ENCODE assay signal across 10 mouse cellular contexts in genomic region chr9:73302156-73302918, GRCm38 (mm10).
DNase-seq lines count a peak whose midpoint lies in the region; ATAC-seq and TF ChIP-seq lines count a peak whose summit lies in the region.
"Had no signal": no experiment of that assay in that cellular context is flagged by ENCODE, and none has a peak within 500 bp of the region (broad histone marks: within the 10 kb centered on the region; RNA-seq: fewer than 3 reads in every experiment).

No protein-coding gene starts in this region.

- H3K9ac ChIP-seq in hindbrain, embryonic 13.5 days, result no peak overlapping the region
- no peak overlapping the region for H3K9ac ChIP-seq in CH12.LX (ENCODE audit: insufficient read depth, low read depth)
- H3K9ac ChIP-seq in liver, postnatal 0 days (replicated peaks), result no peak overlapping the region

- no peak for ATAC-seq in hindbrain, embryonic 13.5 days (ENCODE audit: low FRiP score)
- no peak for ATAC-seq in liver, postnatal 0 days

- no peaks in the 10 kb centered on the region for H3K36me3 ChIP-seq in hindbrain, embryonic 10.5 days
- H3K36me3 ChIP-seq in hindbrain, embryonic 13.5 days, result no peaks in the 10 kb centered on the region
- no peaks in the 10 kb centered on the region for H3K36me3 ChIP-seq in CH12.LX (replicated peaks in 1 of 2; ENCODE audit: control insufficient read depth in 1 of 2, insufficient read depth in 1 of 2, low read length in 1 of 2)
- no peaks in the 10 kb centered on the region for H3K36me3 ChIP-seq in liver, postnatal 0 days (replicated peaks; ENCODE audit: insufficient read depth, low read length)
- H3K36me3 ChIP-seq: forebrain, embryonic 10.5 days; midbrain, embryonic 10.5 days had no signal

- H3K4me3 ChIP-seq in hindbrain, embryonic 10.5 days, result no peak overlapping the region
- H3K4me3 ChIP-seq in hindbrain, embryonic 13.5 days, result no peak overlapping the region
- no peak overlapping the region for H3K4me3 ChIP-seq in CH12.LX (replicated peaks in 1 of 3; ENCODE audit: low read depth in 2 of 3, low read length in 2 of 3, poor library complexity in 1 of 3)
- H3K4me3 ChIP-seq in liver, postnatal 0 days (ENCODE audit: low read depth, low read length), result no peak overlapping the region
- H3K4me3 ChIP-seq: forebrain, embryonic 10.5 days; midbrain, embryonic 10.5 days had no signal

- TF ChIP-seq CTCF in CH12.LX (conservative IDR thresholded peaks at IDR 0.05 in 1 of 2, IDR thresholded peaks at IDR 0.05 in 1 of 2; ENCODE audit: low read depth in 2 of 2, low read length in 2 of 2), result peak in 1 of 2 experiments; percentile 45; a peak in 2 of 4 replicates
- TF ChIP-seq CTCF in liver, postnatal 0 days (IDR thresholded peaks at IDR 0.05; ENCODE audit: low read depth), result no peak

- no peaks in the 10 kb centered on the region for H3K27me3 ChIP-seq in hindbrain, embryonic 10.5 days (ENCODE audit: insufficient read depth, poor library complexity, severe bottlenecking)
- H3K27me3 ChIP-seq in hindbrain, embryonic 13.5 days, result no peaks in the 10 kb centered on the region
- no peaks in the 10 kb centered on the region for H3K27me3 ChIP-seq in CH12.LX (replicated peaks)
- H3K27me3 ChIP-seq in liver, postnatal 0 days (ENCODE audit: insufficient read depth, low read length), result no peaks in the 10 kb centered on the region

- no peak overlapping the region for H3K27ac ChIP-seq in hindbrain, embryonic 10.5 days
- H3K27ac ChIP-seq in hindbrain, embryonic 13.5 days, result no peak overlapping the region
- H3K27ac ChIP-seq in CH12.LX (ENCODE audit: insufficient read depth, low read depth), result no peak overlapping the region
- no peak overlapping the region for H3K27ac ChIP-seq in liver, postnatal 0 days (ENCODE audit: low read depth)
- H3K27ac ChIP-seq: forebrain, embryonic 10.5 days; midbrain, embryonic 10.5 days had no signal

- 90% methylated on average over 5 of the region's 5 CpGs for WGBS in hindbrain, embryonic 10.5 days
- WGBS in hindbrain, embryonic 13.5 days, result 88% methylated on average over 5 of the region's 5 CpGs
- WGBS in liver, postnatal 0 days (ENCODE audit: insufficient replicate concordance), result 84% methylated on average over 5 of the region's 5 CpGs

- no peaks in the 10 kb centered on the region for H3K4me1 ChIP-seq in hindbrain, embryonic 10.5 days (replicated peaks)
- H3K4me1 ChIP-seq in hindbrain, embryonic 13.5 days (replicated peaks), result no peaks in the 10 kb centered on the region
- peaks cover 0 to 12% of the 10 kb centered on the region in 2 experiments; a peak in 2 of 4 replicates for H3K4me1 ChIP-seq in CH12.LX (ENCODE audit: control insufficient read depth in 1 of 2, insufficient read depth in 2 of 2)
- no peaks in the 10 kb centered on the region for H3K4me1 ChIP-seq in liver, postnatal 0 days (ENCODE audit: insufficient read depth)
- H3K4me1 ChIP-seq: forebrain, embryonic 10.5 days; midbrain, embryonic 10.5 days had no signal

- dilution Hi-C loops in CH12.LX (cut with MboI; ENCODE audit: extremely low pct_ligation_motif_present, extremely low pct_unique_long_range_greater_than_20kb, low sequenced_read_pairs), result no loop called here

- no peaks in the 10 kb centered on the region for H3K79me2 ChIP-seq in CH12.LX (replicated peaks; ENCODE audit: control insufficient read depth, extremely low read depth, insufficient read depth, poor library complexity, severe bottlenecking)

- no peak; the same call in 1 of the 2 replicates for TF ChIP-seq RAD21 in CH12.LX (IDR thresholded peaks at IDR 0.05; ENCODE audit: low read depth, low read length)

- peak; percentile 10 for DNase-seq in hindbrain, embryonic 10.5 days (ENCODE audit: low spot score)
- no peak for DNase-seq in CH12.LX (ENCODE audit: extremely low read depth)
- peak; percentile 34 for DNase-seq in cerebellum, adult 8-10 months
- DNase-seq in lung, adult 18-20 months, result peak; percentile 29 to 41
- DNase-seq in ovary, postnatal 36 days (ENCODE audit: low spot score), result no peak
- DNase-seq in liver, postnatal 0 days, result no peak
- no peak for DNase-seq in adrenal gland, adult 2 months

- TF ChIP-seq POLR2A in CH12.LX (IDR thresholded peaks at IDR 0.05; ENCODE audit: low read depth, low read length), result no peak

- H3K4me2 ChIP-seq in hindbrain, embryonic 13.5 days, result no peak overlapping the region
- no peak overlapping the region for H3K4me2 ChIP-seq in CH12.LX (ENCODE audit: insufficient read depth, low read depth, poor library complexity, severe bottlenecking)
- no peak overlapping the region for H3K4me2 ChIP-seq in liver, postnatal 0 days (ENCODE audit: low read depth, low read length)

- no peak for TF ChIP-seq EP300 in CH12.LX (IDR thresholded peaks at IDR 0.05; ENCODE audit: low read length)
- no peak for TF ChIP-seq EP300 in liver, postnatal 0 days (IDR thresholded peaks at IDR 0.05; ENCODE audit: low read depth)

- in situ Hi-C loops in CH12.LX (cut with MboI; ENCODE audit: low pct_ligation_motif_present, low pct_unique_long_range_greater_than_20kb, low sequenced_read_pairs), result no loop called here

- H3K9me3 ChIP-seq in hindbrain, embryonic 10.5 days, result no peaks in the 10 kb centered on the region
- no peaks in the 10 kb centered on the region for H3K9me3 ChIP-seq in hindbrain, embryonic 13.5 days
- H3K9me3 ChIP-seq in CH12.LX (replicated peaks; ENCODE audit: low read length), result no peaks in the 10 kb centered on the region
- no peaks in the 10 kb centered on the region for H3K9me3 ChIP-seq in liver, postnatal 0 days (ENCODE audit: low read length)
- H3K9me3 ChIP-seq: forebrain, embryonic 10.5 days; midbrain, embryonic 10.5 days had no signal

TF ChIP-seq in CH12.LX, 34 proteins besides CTCF, POLR2A, EP300 and RAD21:
- TF ChIP-seq ZNF384 (IDR thresholded peaks at IDR 0.05; ENCODE audit: low read depth, low read length), result no peak
- TF ChIP-seq BHLHE40 (IDR thresholded peaks at IDR 0.05; ENCODE audit: low read depth, low read length), result no peak
- TF ChIP-seq ZMIZ1 (IDR thresholded peaks at IDR 0.05; ENCODE audit: low read depth, low read length), result no peak
- peak; percentile 46 for TF ChIP-seq SMC3 (IDR thresholded peaks at IDR 0.05; ENCODE audit: low read depth, low read length)
- TF ChIP-seq MXI1 (IDR thresholded peaks at IDR 0.05; ENCODE audit: low read depth, low read length), result no peak
- no peak for TF ChIP-seq CHD1 (IDR thresholded peaks at IDR 0.05; ENCODE audit: low read depth, low read length)
- TF ChIP-seq TCF12 (IDR thresholded peaks at IDR 0.05; ENCODE audit: low read depth, low read length), result no peak

Comparison
In these comparisons a context has a peak if more than half of its experiments do, and no peak if none do; other contexts are left out.
1. DNase-seq: peak in hindbrain, embryonic 10.5 days (single experiment), cerebellum, adult 8-10 months (single experiment) and lung, adult 18-20 months (2 of 2); none in CH12.LX (single experiment), ovary, postnatal 36 days (single experiment), liver, postnatal 0 days (single experiment) and adrenal gland, adult 2 months (single experiment).